Mouse (Mus musculus) R1 (cell line): ENCODE measurements at regions not wholly inside any gene's neighbourhood (a gene's known extent, or its start where the extent isn't known, plus 50 kb on each side); places are given as distances from the start of the nearest gene placed in this dataset.
A peak's percentile ranks its signal among the peaks of the same experiment; 100 is the strongest.

Source experiments
- DNase-seq: peaks from one replicate; pipeline ENCODE4 v3.0.0-alpha.2; 2018; ENCODE audit warnings: low read depth, low spot score

GRCm38 (mm10) chr9:11729732-11730131, 825.2 kb upstream of the Cntn5 start:
- DNase-seq = no peak

- no peak for DNase-seq
These were observed 817.2 kb upstream of the Cntn5 start for GRCm38 (mm10) chr9:11721811-11722210.

GRCm38 (mm10) chr9:11704647-11705046, 800.1 kb upstream of the Cntn5 start:
- DNase-seq = no peak

- DNase-seq = no peak
These were observed 798.6 kb upstream of the Cntn5 start for GRCm38 (mm10) chr9:11703150-11703549.

- DNase-seq = peak; percentile 86
These were observed 788.9 kb upstream of the Cntn5 start for GRCm38 (mm10) chr9:11693505-11693904.

GRCm38 (mm10) chr9:11687101-11687500, 782.5 kb upstream of the Cntn5 start:
- DNase-seq = peak; percentile 52

- no peak for DNase-seq
These were observed 767.4 kb upstream of the Cntn5 start for GRCm38 (mm10) chr9:11671939-11672338.

- DNase-seq = peak; percentile 25
These were observed 766.7 kb upstream of the Cntn5 start for GRCm38 (mm10) chr9:11671243-11671642.

GRCm38 (mm10) chr9:11629461-11629860, 724.9 kb upstream of the Cntn5 start:
- DNase-seq = no peak

- peak; percentile 45 for DNase-seq
These were observed 699.8 kb upstream of the Cntn5 start for GRCm38 (mm10) chr9:11604381-11604780.

GRCm38 (mm10) chr9:11603884-11604283, 699.3 kb upstream of the Cntn5 start:
- DNase-seq = no peak

GRCm38 (mm10) chr9:11602857-11603256, 698.3 kb upstream of the Cntn5 start:
- DNase-seq = no peak

- no peak for DNase-seq
These were observed 674.4 kb upstream of the Cntn5 start for GRCm38 (mm10) chr9:11579011-11579410.

- DNase-seq = no peak
These were observed 658.3 kb upstream of the Cntn5 start for GRCm38 (mm10) chr9:11562885-11563284.

GRCm38 (mm10) chr9:11559384-11559783, 654.8 kb upstream of the Cntn5 start:
- no peak for DNase-seq

- peak; percentile 27 for DNase-seq
These were observed 609.4 kb upstream of the Cntn5 start for GRCm38 (mm10) chr9:11513806-11514496.
